Mouse (Mus musculus) spleen, adult 2 months (tissue): ENCODE measurements at regions not wholly inside any gene's neighbourhood (a gene's known extent, or its start where the extent isn't known, plus 50 kb on each side); places are given as distances from the start of the nearest gene placed in this dataset.

Source experiments
- CTCF ChIP-seq: fragments of 200-500 bp; IDR thresholded peaks from 2 replicates; pipeline ENCODE4 v1.5.1; 2011; ENCODE audit warnings: mild to moderate bottlenecking, inconsistent platforms; ENCODE audit not compliant: insufficient read depth, insufficient read length, insufficient replicate concordance; ENCODE audit errors: extremely low read depth
- POLR2A ChIP-seq: fragments of 200-500 bp; IDR thresholded peaks from 2 replicates; pipeline ENCODE4 v1.6.1; 2011; ENCODE audit warnings: low read depth, low read length, inconsistent platforms

DNA sequence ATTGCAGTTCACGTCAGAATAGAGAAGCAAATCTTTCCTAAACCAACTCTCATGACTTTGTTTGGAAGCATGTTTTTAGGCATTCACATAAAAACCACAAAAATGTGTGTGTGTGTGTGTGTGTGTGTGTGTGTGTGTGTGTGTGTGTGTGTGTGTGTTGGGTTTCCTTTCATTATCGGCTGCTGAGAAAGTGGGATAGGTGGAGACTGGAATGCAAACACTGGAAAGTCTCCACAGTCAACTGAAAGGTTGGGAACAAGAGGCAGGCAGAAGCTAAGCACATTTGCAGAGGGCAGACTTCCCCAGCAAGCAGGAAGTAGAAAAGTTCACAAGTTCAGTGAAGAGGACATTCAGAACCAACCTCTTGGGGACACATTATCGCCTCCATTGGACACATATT is 176.5 kb downstream of the Tmsb4x start:
- no peak for TF ChIP-seq CTCF
- TF ChIP-seq POLR2A, result no peak
